Mouse (Mus musculus): ENCODE results near the gene Kctd11.
"Not testable (repeated sequence)": the region's sequence is repeated elsewhere in the genome, so short reads cannot be mapped to it uniquely, and the experiment has no call there.

Gene Kctd11

DNA sequence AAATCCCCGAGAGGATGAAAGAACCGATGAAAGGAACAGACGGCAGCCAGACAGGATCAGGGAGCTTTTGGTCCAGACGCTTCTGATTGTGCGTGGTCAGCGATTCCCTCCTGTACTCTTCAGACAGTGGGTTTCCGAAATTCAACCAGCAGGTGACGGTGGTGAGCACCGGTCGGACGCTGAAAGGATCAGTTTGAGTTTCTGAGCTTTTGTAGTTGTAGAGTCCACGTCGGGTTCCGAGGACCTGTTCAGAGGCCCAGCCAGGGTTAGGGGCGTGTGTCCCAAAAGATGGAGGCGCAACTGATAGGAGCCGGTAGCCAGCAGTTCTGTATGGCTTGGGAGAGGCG, 727 bp downstream of the Kctd11 start:
- DNase-seq = no peak

DNA sequence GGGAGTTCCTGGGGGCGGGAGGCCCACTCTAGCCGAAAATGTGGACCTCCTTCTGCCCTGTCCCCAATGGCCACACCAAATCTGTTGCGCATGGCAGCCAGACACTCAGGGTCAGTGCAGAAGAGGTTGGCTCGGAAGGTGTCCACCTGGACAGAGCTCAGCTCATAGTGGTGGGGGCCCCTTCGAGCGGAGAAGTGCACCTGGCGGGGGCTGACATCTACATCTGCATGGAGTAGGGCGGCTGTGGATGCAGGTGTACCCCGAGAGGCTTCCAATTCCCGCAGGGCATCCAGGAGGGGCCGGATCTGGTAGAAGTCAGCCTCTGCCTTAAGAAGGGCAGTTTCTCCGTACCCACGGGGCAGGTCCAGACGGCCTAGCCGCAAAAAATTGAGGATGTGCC, 1.5 kb downstream of the Kctd11 start:
- DNase-seq = no peak

DNA sequence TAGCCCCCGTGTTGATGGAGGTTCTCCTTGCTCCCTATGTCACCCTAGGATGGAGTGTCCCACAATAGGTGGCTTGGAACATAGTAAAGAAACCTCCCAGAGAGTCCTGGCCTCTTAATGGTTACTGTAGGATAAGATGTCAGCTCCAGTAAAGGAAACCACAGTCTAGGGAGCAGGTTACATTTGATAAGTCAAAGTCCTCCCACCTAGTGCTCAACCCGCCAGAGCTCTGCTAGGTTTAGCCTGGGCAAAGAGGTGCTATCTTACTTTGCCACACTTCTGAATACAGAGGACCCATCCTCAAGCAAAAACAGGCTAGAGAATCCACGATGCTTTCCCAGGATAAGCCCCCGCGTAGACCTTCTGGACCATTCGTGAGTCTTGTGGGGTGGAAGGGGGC, 2.3 kb downstream of the Kctd11 start:
- no peak for DNase-seq

DNA sequence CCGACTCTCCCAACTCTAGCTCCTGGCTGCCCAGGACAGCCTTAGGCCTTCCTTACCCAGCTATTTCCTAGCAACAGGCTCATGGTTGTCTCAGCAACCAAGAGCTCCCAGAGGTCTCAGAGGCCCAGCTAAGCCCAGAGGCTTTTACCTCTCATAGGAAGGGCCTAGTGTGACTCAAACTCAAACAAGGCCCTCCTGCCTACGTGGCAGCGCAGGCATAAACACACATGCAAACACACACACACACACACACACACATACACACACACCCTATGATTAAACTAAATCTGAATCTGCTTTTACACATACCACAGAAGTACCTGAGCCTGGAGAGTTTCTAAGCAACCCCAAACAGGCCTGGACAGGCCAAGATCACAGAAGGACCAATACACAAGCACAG, 2.8 kb downstream of the Kctd11 start:
- no peak for DNase-seq

DNA sequence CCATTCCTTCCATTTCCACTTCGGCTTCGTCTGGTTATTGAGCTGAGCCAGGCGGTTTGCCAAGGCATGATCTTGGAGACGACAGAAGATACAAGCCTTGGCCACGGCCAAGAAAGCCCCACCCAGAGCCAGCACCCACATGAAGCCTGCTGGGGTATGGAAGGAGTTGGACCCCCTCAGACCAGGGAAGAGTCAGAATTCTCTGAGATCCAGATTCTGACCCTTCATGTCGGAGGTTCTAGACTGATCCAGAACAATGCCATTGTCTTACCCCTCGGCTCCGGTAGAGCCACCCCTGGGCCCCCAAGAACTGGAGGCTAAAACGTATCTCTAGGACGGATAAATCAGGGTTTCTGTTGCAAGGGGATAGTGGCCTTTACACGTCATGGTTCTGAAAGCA, 3.3 kb downstream of the Kctd11 start, which contains the start of gene Tmem95:
Gene Tmem95, minus strand, starts transcription at position 141 of the 400 bp plus-strand sequence.
- no peak for DNase-seq

DNA sequence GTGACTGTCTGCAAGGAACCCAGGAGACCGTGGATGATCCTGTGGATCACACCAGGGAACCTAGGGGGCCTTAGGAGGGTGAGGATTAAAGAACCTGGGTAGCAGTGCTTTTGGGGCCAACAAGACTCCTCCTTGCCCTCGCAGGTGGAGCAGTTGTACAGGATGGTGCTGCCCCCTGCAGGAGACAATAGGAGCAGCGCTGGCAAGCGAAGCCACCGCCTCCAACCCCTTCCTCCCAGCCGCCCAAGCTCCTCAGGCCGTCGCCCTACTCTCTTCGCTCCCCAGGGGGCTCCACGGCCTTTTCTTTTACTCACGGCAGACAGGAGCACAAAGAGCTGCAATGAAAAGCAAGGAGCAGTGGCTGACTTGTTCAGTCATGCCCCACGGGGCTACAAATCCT, 4.3 kb downstream of the Kctd11 start:
- DNase-seq = peak; percentile 69

DNA sequence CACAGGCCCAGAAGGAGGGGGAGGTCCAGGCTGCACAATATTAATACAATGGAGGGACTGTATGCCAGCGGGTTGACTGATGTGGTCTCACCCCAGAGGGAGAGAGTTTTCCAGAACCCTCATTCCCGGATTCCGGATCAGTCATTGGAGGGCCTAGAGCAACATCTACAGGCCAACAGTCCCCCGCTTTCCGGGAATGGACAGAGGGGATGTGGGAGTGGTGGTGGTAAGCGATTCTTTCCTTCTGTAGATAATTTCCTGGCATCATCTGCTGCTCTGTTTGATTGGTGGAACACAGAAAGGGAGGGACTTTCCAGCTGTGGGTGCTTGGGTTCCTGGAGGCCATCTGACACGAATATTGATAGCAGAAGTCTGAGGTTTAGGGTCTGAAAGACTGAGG, 5.0 kb downstream of the Kctd11 start:
- no peak for DNase-seq

DNA sequence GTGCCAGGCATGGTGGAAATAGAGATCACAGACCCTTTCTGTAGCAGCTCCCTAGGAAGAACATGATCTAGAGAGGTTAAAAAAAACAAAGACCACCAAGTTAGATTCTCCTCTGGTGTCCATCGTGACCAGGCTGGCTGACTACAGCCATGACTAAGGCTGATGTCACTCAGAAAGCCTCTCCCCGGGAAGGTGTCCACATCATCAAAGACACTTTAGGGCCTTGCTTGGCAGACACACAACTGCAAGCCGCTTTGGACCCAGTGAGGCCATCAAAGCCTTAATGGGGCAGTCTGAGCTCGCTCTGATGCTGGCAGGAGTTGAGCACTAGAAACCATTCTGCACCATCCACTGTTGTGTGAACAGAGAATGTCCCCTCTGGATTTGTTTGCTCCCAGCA, 8.8 kb downstream of the Kctd11 start:
- DNase-seq = no peak

DNA sequence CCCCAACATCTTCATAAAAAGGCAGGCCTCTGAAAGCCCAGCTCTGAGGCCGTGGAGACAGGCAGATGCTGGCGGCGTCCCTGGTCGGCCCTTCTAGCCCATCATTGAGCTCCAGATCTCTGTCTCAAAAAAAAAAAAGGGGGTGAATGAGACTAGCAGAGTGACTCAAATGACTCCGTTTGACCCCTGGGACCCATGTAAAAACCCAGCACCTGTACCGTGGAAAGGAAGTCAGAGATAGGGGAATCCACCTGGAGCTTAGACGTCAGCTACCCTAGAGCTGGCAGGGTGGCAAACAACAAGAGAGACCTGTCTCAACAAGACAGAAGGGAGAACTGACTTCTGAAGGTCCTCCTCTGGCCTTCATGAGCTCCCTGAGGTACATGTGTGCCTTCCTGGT, 9.4 kb downstream of the Kctd11 start:
- no peak for DNase-seq

DNA sequence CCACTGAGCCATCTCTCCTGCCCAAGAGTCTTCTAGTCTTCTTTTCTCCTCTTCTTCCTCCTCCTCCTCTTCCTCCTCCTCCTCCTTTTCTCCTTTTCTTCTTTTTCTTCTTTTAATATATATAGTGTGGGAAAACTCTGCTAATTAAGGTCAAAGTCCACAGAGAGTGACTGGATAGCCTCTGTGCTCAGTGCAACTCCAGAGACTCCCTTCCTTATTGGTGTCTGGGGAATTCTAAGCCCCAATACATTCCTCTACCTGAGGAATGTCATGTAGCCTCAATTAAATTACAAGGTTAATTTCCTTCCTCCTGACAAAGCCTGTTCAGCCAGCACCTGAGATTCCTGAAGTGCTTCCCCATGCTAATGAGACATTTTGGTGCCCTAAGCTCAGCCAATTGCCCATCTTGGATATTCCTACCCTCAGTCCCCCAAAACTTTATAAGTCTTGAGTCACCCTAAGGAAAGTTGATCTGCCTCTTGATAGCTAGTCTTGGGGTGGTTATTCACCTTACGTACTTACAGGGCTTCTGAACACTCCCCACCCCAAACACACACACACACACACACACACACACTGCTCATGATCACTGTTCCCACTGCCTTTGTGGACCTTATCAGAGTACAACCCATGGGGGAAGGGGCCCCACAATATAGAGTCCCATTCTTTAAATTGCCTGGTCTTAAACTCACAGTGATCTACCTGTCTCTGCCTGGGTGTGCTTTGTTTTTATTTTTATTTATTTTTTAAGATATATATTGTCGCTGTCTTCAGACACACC, 10.7 kb downstream of the Kctd11 start:
- DNase-seq = no peak

DNA sequence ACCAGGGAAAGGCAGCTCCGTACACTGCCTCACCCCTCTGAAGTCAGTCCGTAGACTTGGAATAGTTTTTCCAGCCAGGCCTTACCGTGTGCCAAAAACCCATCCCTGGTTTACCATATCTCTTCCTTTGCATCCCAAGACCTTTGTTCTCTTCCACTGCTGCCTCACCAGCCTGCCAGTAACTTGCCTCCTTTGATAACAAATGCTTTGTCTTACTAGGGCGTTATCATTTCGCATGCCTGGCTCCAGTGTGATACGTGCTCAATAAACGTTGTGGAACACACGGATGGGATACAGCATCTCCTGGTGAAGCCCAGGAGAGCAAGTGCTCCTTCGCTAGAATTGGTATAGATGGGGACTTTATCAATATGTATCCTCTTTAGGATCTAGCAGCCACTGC, 13.9 kb downstream of the Kctd11 start:
- DNase-seq = no peak

DNA sequence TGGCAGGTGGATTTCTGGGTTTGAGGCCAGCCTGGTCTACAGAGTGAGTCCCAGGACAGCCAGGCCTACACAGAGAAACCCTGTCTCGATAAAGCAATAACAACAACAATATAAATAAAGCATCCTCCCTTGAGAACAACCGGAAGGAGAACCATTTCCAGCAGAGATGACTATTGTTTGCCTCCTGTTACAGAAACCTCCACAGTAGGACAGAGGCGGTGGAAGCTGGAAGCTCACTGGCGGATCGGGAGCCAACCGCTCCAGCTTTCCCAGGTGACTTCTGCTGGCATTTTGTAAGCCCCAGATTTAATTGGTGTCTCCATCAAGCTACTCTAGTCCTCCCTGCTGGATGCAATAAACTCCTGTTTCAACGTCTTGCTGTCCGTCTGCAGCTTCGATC, 15.6 kb downstream of the Kctd11 start:
- no peak for DNase-seq

DNA sequence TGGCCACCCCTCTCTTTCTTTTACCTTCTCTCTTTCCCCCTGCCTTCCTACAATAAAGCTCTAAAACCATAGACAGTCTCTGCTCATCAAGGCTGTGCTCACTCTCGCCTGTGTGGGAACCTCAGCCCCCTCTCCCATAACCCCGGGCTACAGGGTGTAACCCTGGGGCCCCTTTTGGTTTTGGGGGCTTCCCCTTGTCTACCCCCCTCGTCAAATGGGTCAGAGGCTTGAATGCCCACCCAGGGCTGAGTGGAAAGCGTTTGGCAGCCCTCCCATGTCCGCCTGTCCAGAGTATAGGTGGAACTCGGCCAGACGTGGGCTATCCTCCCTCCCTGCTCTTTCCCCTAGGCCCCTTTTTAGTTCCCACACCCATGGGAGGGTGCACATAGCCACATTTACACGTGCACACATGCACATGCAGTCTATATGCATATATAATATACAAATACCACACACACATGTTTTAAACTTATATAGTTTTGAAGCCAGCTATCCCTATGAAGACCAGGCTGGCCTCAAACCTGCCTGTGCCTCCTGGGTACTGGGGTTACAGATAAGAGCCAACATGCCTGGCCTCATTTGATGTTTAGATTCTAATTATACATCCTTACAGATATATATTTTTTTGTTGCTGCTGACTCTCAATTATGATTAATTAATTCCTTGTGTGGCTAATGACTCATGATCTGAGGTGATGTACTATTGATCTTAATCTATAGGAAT, 16.9 kb downstream of the Kctd11 start:
- no peak for DNase-seq

DNA sequence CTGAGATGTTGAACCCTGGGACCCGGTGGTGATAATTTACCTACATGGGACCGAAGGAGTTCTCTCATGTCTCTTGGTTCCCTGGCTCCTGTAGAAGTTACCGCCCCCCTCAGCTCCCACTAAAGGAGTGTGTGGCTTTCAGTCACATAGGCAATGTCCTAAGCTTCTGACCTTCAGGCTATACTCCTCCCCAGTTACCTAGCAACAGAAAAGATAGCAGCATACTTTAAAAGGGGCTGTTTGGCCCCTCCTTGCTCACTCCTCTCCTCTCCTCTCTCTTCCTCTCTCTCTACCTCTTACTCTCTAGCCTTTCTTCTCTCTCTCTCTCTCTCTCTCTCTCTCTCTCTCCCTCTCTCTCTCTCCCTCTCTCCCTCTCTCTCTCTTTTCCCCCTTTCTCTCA, 17.5 kb downstream of the Kctd11 start:
- DNase-seq = not testable (repeated sequence)

DNA sequence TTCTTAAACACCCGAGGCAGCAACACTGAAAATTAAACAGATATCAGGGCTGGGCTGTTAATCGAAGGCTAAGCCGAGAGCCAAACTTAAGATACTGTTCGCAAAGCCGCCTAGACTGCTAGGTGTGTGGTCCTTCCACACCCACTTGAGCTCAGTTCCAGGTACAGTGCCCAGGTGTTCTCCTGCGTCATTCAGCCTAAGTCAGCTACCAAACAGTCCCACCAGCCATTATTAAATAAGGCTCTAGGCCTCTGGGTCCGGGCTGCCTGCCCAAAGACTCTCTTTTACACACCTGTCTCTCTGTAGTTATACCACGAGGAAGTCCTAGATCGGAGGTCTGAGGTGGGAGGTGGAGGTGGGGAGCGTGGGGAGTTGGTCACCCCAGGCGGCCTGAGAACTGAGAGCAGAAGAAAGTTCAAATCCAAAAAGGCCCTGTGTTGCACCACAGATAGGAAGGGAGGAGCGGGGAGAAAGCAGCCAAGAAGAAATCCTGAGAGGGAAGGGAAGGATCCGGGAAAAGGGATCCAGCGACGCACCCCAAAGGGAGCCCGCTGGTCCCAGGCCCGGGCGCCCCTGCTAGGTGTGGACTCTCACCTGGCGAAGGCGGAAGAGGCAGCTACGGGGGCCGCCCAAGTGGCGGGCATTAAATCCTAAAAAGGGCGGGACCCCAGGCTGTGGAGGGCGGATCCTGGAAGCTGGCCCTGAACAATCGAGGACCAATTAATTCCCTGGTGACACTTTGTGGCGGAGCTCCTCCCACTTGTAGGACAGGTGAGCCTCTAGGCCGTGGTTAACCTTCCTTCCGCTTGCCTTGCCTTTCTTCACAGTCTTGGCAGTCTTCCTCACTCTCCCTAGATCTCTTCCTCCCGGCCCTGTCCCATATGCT, 22.9 kb downstream of the Kctd11 start, which contains the start of gene Tnk1:
Gene Tnk1, minus strand, starts transcription at position 618 of the 886 bp plus-strand sequence.
- DNase-seq = no peak

DNA sequence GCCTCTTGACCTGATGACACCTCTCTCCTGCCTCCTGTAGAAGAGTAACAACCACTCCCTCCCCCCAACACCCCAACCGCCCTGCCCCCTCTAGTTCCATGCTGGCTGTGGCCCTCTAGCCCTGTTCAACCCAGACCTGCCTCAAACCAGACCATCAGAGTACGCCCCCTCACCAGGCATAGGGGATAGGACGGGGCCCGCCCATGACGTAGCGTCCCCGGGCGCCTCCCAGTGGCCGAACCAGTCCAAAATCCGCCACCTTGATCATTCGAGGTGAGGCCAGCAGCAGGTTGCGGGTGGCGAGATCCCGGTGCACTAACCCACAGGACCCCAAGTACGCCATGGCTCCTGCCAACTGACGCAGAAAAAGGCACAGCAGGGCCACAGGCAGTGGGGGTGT, 25.9 kb downstream of the Kctd11 start:
- no peak for DNase-seq

DNA sequence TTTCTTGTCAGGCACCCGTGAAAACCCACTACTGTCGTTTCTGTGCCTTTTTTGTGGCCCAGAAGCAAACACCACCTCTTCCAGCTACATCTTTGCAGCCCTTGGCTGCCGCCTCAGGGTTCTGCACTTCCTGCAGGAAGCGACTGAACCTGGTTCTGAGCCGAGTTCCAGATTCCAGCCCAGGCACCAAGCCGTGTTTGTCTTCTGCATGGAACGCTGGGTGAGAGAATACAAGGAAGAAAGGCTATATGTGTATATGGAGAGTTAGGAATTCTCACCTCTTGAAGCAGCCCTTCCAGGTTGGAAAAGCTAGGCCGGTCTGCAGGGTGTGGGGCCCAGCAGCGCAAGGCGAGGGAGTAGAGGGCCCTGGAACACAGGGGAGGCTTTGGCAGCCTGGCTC, 26.5 kb downstream of the Kctd11 start:
- no peak for DNase-seq

DNA sequence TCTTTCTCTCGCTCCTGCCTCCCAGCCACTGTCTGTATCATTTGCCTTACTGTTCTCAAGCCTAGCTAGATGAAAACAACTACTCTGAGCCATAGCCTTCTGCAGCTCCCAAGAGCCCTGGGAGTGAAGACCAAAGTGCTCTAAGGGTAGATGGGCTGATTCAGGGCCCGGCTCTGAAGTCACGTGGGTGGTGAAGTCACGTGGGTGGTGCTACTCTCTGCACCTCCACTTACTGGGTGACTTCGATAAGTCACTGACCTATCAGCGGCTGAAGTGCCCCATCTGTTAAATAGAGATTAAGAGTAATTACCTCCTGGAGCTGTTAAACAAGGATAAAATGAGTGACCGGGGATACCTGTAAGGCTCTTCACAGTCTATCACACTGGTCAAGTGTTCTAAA, 27.2 kb downstream of the Kctd11 start:
- DNase-seq = no peak

DNA sequence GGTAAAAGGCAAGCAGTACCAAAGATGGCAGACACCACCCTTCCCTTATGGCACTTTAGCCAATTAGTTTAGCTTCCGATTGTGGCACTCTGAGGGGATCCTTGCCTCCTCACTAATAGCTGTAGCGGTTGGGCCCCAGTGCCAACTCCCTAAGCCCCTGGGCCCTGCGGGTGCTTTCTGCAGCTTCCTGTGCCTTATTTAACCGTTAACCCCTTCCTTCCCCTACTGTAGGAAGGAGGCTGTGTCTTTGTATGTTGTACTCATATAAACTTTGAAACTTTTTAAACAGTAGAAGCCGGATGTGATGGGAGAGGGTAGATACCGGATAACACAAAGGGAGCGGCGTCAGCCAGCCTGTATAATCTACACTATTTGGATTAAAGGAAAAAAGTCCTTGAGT, 30.5 kb downstream of the Kctd11 start:
- no peak for DNase-seq

DNA sequence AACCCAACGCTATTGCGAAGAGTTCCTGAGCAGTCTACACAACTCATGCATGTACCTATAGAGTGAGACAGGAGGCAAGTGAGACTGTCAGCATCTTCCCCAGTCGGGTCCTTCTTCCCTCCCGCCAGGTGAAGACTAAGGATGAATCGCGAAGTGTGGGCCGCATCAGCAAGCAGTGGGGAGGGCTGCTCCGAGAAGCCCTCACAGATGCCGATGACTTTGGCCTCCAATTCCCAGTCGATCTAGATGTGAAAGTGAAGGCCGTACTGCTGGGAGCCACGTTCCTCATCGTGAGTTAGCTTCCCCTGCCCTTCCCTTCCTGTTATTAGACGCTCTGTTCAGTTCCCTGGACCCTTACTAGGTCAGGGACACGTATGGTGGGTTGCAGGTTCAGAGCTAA, 31.3 kb downstream of the Kctd11 start:
- no peak for DNase-seq

DNA sequence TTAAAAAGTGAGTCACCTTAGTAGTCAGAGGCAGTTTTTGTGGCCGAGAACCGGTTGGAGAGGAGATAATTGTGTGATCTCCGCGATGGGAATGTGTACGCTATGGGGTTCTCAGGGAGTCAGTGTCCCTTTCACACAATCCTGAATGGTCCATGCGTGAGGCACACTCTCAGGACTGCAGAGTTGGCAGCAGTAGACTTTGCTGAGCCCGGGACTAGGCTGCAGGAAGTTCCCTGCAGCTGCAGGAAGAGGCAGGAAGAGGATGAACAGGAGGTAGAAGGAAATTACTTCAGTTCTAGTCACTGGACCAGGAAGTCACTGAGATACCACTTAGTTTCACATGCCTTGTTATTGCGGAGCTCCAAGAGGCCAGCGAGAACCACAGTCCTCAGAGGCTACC, 32.1 kb downstream of the Kctd11 start:
- no peak for DNase-seq

DNA sequence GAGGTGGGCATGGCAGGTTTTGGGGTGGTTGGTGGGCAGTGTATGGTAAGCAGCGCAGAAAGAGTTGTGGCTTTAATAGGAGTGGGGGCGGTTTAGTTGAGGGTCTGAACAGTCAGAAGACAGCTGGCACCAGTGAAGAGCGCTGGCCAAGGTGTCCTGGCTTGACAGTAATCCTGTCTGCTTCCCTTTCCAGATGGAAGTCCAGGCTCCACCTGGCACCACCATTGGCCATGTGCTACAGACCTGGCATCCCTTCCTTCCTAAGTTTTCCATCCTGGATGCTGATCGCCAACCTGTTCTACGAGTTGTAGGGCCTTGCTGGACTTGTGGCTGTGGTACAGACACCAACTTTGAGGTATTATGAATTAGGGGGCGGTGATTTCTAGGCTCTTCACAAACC, 33.2 kb downstream of the Kctd11 start:
- DNase-seq = no peak
